Mouse (Mus musculus) layer of hippocampus, postnatal 25 days (tissue): ENCODE data around the gene Nat9. TPM values are rescaled to one million over a fixed set of nuclear protein-coding genes. Genes with fewer than 3 reads are reported as not detected.

Source experiments
- DNase-seq, 2 experiments: peaks; one replicate each; pipeline ENCODE4 v3.0.0; 2022; ENCODE audit warnings: mixed read lengths in 2 of 2, low spot score in 1 of 2; ENCODE audit errors: extremely low spot score in 1 of 2
- total RNA-seq, 2 experiments: library from RNA; stranded (reverse); gene quantifications; 2 replicates each; pipeline ENCODE4 v1.2.3; 2021

Nat9 gene
- 10 to 100 TPM; 16.6 to 21.3 TPM for total RNA-seq

- no peak for DNase-seq
Measured at GRCm38 (mm10) chr11:115187693-115188092, at the start of gene Nat9. TSS of gene Nat9 (minus strand) at chr11:115187859.

GRCm38 (mm10) chr11:115236570-115236969, 48.9 kb upstream of the Nat9 start:
- DNase-seq = no peak

GRCm38 (mm10) chr11:115234320-115235044, 46.8 kb upstream of the Nat9 start:
- DNase-seq = no peak

GRCm38 (mm10) chr11:115233526-115234290, 46.0 kb upstream of the Nat9 start:
- DNase-seq = no peak

GRCm38 (mm10) chr11:115232889-115233288, 45.2 kb upstream of the Nat9 start:
- no peak for DNase-seq

- DNase-seq = no peak
Measured at GRCm38 (mm10) chr11:115231924-115232323, 44.3 kb upstream of the Nat9 start.

- no peak for DNase-seq
Measured at GRCm38 (mm10) chr11:115231168-115231915, 43.7 kb upstream of the Nat9 start.

- DNase-seq = no peak
Measured at GRCm38 (mm10) chr11:115229021-115229930, 41.6 kb upstream of the Nat9 start.

GRCm38 (mm10) chr11:115228430-115228829, 40.8 kb upstream of the Nat9 start:
- DNase-seq = no peak

- no peak for DNase-seq
Measured at GRCm38 (mm10) chr11:115227640-115228039, 40.0 kb upstream of the Nat9 start.

- no peak for DNase-seq
Measured at GRCm38 (mm10) chr11:115226811-115227491, 39.3 kb upstream of the Nat9 start.

- no peak for DNase-seq
Measured at GRCm38 (mm10) chr11:115225301-115225700, 37.6 kb upstream of the Nat9 start.

- peak in 1 of 2 experiments; percentile 77 for DNase-seq
Measured at GRCm38 (mm10) chr11:115224889-115225288, 37.2 kb upstream of the Nat9 start.

GRCm38 (mm10) chr11:115223877-115224276, 36.2 kb upstream of the Nat9 start:
- no peak for DNase-seq

GRCm38 (mm10) chr11:115223451-115223850, 35.8 kb upstream of the Nat9 start:
- DNase-seq = no peak

GRCm38 (mm10) chr11:115222570-115222969, 34.9 kb upstream of the Nat9 start:
- DNase-seq = no peak

- no peak for DNase-seq
Measured at GRCm38 (mm10) chr11:115222077-115222476, 34.4 kb upstream of the Nat9 start.

- DNase-seq = no peak
Measured at GRCm38 (mm10) chr11:115219685-115220084, 32.0 kb upstream of the Nat9 start.

GRCm38 (mm10) chr11:115219263-115219662, 31.6 kb upstream of the Nat9 start:
- no peak for DNase-seq
